Mouse (Mus musculus) layer of hippocampus, adult 9-11 months (tissue): Measurements from ENCODE around the gene Kcnj6.

Source experiments
- DNase-seq: peaks from one replicate; pipeline ENCODE4 v3.0.0; 2022

The Kcnj6 gene

DNA sequence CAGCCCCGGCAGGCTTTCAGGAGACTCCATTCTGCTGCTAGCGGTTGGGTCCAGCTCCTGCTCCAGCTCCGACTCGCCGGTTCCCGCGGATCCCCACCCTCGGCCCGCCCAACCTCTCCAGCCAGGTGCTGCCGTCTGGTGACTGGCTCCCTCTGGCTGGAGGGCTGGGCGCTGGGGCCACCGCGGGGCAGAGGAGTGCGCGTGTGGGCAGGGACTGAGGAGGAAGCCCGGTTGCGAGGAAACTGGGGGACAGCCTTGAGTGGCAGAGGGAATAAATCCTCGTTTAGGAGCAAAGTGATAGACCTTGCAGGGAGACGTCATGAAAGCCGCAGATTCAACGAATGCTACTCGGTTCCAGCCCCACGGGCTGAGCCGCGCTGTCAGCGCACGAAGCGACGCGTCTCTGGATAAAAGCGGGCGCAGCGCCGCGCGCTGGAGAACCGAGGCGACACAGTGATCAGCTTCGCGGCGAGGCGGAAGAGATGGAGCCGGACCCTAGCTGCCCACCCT lies at the start of gene Kcnj6:
Gene Kcnj6, minus strand, starts transcription at position 362 of the 510 bp plus-strand sequence.
- peak; percentile 71 for DNase-seq

DNA sequence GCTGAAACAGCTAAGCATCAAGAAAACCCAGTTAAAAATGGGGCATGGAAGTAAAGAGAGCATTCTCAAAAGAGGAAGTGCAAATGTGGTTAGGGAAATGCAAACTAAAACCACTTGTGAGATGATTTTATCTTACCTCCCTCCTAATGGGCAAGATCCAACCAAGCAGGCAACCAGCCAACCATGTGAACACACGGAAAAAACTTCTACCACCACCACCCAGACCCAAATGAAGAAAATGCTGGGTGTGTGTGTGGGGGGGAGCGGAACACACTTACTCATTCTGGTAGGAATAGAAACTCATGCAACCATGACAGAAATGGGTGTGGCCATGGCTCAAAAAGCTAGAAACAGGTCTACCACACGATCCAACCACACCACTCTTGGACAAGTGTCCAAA lies 12.4 kb upstream of the Kcnj6 start:
- DNase-seq: no peak

DNA sequence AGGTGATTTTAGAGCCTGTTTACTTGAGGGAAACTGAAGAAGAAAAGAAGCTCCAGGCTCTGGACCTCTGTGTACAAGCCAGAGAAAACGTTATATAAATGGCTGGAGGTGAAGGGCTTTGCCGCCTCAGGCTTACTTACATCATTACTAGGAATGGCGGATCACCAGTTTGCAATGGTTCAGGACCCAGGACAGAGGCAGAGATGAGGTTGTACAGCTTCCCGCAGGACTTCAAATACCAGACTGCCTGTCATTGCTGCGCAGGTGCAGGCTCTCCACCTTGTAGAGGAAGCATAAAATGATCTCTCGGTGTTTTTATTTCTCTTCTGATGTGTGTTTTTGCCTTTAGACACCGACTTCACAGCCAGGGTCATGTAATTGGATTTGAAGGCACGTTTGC lies 7.1 kb upstream of the Kcnj6 start:
- DNase-seq: no peak

DNA sequence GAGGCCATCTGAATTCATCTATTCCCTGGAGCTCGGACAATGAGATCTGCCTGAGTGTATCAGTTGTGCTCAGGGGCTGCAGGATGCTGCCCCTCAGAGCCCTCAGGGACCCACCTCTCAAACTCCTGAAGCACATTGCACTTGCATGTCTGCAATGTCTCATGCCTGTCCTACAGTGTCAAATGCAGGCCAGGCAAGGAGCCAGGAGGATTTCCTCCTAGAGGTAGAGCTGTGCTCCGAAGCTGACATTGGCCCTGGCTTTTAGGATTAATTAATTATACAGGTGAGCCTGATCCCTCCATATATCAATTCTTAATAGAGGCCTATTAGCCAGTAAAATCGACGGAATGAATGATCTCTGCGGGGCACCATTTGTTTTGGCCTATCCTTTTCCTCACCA lies 2.0 kb upstream of the Kcnj6 start:
- no peak for DNase-seq

DNA sequence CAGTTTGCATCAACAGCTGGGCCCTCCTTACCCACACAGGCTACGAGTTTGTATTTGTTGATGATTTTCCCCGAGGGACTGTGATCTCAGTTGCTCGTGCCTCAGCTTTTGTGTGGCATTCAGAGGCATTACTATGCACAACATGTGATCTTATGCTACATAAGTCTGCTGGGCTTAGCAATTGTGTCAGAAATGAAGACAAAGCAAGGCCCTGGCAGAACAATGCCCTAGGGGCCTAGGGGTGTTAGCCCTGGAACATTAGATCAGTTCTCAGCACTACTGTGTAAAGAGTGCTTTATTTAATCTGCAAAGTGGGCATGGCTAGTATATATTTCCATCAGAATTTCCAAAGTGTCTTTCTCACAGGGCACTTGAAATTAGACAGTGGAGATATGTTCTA lies 1.5 kb upstream of the Kcnj6 start:
- no peak for DNase-seq

DNA sequence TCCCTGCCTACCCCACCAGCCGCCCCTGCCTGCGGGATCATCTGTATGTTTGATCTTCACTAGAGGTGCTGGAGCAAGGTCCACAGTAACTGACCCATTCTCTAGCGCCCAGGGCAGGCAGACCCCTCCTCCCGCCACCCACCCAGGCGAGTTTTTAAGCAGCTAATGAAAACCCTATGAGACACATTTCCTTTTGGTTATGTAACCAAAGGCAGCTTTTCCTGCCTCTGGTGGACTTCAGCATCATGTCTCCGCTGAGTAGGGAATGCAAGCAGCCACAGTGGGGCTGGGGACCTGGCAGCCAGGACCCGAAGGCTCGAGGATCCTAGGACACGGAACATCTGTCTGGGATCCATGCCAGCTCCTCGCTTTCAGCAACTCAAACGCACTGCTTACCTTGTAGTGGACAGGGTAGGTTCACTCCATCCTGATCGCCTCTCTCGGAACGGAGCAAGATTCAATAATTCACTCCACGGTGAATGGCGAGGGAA lies 665 bp downstream of the Kcnj6 start:
- DNase-seq: no peak

DNA sequence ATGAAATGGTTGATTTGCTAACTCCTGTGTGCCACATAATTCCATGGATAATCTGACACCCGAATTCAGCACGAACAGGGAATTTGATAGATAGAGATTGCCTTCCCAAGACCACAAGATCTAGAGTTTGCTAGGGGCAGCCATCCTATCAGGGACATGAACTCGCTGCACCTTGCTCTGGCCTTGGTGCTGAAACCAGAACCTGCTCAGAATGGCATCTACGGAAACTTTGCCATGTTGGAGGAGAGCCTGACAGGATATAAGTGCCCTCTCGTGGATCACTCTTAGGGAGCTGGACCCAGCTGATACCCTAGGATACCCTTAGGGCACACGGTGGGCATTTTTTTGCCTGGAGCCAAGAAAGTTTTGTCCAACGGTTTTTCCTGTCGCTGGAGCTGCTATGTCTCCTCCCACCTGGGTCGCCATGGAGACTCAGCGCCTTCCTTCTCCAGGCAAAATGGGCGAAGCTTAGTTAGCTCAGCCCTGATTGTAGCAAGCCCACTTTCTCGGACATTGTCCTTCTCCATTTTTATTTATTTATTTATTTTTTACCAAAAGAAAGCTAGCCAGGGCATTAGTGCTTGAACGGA lies 1.9 kb downstream of the Kcnj6 start:
- DNase-seq: no peak

DNA sequence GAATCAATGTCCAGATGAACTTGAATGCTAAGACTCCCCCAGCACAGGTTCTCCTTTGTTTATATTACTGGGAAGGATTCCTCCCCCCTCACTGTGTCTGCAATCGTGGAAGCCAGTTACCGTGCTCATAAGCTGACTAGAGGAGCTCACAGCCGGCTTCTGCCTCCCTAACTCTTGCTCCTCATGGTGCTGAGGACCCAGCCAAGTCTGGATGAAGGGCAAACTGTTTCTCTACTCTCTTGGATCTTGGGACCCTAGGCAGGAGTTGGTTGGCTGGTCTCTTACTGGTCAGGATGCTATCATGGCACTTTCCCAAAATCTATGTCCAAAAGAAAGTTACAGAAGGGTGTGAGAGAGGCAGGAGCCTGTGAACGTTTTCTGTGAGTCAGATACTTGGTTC lies 2.6 kb downstream of the Kcnj6 start:
- DNase-seq: no peak

DNA sequence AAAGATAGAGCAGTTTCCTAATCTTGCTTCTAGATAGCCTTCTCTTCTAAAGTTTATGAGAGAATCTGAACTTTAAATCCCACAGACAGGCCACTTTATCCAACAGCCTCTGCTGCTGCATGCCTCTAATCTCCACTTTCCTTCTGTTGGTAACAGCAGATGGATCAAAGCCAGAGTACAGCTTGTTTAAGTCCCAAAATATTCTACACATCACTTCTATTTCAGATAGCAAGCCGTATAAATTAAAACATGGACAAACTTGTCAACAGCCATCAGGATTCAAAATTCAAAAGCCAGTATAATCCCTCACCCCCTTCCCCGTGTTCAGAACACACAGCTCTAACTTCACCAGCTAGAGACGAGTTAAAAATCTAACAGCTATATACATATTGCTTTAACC lies 3.4 kb downstream of the Kcnj6 start:
- DNase-seq: no peak

DNA sequence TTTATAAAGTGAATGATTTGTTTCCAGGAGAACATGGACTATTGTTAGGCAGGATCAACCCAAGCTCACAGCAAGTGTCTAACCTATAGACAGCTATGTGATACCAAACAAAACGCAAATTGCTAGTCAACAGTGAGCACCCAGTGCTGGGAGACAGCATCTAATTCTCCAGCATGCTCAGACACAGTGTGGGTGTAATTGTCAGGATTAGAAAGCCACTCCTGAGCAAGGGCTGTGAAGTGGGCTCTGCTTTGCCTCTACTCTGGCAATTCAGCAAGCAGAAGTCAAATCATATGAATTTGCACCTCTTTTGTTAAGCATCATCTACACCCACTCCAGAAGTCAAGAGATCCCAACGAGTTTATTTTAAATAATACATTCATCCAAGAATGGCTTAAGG lies 7.4 kb downstream of the Kcnj6 start:
- no peak for DNase-seq

DNA sequence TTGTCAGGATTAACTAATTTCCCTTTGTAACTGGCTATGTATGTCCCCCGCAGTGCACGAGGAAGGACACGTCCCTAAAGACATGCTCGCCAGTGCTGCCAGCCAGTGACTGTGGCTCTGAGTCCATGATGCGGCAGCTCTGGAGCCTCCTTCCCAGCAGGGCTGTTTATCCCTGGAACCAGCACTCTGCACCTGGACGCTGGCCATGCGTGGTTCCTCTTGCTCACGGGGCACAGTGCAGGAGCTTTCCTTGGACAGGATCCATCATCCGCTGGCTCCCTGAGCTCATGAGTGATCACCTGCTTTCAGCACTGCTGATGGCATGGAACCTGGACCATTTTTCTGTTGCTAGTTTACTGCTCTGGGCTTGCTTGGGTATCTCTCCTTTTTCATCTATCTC lies 10.8 kb downstream of the Kcnj6 start:
- peak; percentile 34 for DNase-seq

DNA sequence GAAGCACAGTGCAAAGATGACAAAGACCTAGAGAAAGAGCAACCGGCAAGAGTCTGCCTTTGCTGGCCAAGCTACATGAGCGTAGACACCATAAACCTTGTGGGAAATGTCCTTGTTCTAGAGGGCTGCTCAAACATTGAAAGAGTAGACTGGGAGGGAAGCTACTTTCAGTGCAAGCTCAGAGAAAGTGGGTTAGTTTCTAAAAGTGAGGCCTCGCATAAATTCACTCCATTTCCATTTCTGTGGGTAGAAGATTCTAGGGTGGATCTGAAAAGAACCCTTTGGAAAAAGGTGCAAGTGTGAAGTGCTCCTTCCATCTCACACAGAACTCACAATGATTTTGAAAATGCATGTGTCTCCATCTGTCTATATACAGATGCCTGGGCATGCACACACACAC lies 13.2 kb downstream of the Kcnj6 start:
- DNase-seq: no peak

DNA sequence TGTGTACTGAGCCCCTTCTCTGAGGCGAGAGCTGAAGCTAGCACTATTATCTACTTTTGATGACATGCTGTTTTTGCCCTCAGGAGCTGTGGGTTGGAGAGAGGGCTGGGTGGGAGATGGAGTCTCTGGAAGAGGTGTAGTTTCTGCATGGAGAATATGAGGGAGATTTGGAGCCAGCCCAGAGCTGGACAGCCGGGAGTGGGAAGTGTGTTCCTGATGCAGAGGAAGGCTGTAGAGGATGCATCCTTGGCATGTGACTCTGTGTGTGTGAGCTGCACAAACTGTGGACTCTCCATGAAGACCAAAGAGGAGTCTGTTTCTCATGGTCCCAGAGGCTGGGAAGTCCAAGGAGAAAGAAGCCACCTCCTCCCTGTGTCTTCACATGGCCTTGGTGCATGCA lies 17.1 kb downstream of the Kcnj6 start:
- DNase-seq: no peak

DNA sequence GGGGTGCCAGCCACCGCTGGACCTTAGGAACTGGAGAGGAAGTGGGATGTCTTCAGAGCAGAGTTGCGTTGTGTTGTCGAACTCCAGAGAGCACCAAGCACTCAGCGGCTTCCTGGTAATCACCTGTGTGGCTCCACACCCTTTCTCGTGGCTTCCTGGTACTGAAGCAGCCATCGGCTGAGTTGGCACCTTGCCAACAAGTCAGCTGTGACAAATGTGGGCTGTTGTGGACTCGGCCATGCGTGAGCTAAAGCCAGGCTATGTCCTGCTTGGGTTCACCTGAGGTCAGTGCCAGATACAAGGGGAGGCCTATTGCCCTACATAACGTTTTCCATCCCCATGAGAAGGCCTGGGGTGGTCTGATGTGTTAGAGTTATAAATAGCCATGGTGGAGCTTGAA lies 18.0 kb downstream of the Kcnj6 start:
- DNase-seq: no peak

DNA sequence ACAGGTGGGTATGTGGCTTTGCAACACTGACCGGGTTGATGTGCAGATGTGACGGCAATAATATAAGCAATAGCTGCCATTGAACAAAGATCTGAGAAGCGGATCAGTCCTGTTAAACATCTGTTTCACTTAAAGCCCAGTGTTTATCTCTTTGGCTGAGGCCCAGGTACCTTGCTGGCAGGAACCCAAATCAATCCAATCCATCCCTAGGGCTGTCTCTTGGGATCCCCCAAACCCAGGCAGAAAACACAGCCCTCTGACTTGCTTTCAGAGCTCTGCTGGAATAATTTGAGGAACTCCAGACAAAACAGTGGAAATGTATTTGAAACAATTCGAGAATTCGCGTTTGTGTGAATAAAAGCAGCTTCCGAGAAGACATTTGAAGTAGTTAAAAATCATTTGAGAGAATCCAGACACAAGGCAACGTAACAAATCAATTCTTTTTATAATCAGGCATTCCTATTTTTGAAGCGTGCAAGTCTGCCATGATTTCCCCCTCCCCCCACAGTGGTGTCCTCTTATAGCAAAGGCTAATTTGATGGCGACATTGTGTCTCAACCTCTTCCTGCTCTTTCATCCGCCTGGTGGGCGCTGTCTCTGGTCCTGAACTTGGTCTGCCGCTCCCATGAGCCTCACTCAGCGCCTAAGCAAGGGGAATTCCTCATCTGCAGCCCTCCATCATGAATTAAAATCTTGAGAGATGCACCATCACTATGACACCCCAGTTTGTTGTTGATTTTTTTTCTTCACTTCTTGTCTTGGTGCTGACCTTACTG lies 25.2 kb downstream of the Kcnj6 start:
- no peak for DNase-seq

DNA sequence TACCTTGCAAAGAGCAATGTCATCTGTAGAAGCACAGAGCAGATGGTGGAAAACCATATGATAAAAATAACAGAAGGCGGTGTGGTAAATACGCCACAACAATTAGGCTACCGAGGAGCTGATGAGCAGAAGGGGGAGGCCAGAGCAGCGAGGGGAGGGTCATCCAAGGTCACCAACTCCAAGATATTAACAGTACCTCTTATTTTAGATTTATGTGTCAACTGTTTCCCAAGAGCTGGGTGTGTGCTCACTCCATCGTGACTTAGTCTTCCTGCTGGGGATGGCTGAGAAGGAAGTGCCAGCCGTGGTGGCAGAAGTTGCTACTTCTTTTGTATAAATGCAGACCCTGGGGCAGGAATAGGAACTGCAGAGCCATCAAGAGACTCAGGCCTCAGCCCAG lies 28.6 kb downstream of the Kcnj6 start:
- no peak for DNase-seq

DNA sequence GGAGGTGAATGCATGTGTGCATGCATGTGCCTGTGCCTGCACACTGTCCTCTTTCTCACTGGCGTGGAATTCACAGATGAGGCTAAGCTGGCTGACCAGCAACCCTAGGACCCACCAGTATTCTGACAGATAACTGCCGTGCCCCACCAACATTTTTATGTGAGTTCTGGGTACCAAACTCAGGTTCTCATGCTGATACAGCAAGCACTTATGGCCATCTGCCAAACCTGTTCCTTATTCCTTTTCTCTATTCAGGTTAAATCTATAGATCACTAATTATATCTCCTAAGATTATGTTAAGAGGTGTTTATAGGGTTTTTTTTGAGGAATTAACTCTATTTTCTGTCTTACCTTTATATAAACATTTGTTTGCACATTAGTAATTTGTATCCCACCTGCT lies 29.0 kb downstream of the Kcnj6 start:
- no peak for DNase-seq

DNA sequence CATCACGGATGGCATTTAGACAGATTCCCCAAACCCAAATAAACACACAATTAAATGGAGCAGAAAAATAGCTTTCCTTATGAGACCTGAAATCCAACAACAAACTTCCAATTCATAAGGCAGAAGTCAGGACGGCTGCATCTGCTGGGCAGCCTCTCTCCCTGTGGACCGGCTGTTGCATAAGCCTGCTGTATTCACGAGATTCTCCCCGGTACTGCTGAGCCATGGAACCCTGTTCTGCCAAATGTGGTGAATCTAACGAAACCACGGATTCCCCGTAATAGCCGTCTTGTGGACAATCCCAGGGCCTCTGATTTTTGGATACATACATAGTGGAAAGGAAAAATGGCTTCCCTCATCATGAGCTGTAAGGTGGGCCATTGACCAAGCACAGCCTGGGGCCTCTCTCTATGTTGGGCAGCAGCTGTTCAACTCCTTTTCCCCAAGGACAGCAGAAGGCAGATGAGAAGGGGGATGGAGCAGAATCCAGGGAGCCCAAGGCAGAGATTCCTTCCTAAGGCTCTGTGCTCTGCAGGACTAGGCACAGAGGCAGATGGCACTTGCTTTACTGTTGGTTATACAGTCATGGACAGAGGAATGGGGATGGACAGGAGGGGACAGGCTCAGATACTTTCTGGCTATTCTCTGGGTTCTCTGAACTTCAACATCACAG lies 40.2 kb downstream of the Kcnj6 start:
- DNase-seq: peak; percentile 43

DNA sequence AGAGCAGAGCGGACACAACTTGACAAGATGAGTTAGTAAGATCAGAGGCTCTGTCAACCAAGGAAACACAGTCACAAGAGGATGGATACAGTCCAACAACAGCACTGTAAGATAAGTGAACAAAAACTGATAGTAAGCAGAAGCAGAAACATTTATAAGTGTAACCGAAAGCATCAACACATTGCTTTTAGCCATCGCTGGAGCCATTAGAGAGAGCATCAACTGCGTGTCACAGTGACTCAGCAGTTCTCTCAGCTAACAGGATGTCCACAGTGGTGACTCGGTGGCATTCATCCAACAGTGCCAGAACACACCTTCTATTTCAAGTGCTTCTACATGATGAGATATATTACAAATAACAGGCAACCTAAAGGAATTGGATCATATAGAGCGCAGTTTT lies 41.1 kb downstream of the Kcnj6 start:
- no peak for DNase-seq

DNA sequence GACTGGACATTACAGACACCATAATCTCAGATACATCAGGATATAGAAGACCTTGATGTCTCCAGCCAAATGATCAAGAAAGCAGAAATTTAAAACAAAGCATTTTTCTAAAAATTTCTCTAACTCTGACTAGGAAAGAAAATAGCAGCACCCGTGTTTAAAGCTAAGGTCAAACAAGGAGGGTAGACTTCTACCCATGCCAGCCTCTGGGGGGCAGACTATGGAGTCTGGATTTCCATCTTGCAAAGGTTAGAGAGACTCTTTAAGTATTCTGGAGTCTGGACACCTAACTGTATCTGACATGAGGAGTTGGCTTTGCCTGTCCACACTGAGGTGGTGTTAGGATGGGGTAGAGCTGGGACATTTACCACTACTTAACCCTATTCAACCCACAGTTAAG lies 44.2 kb downstream of the Kcnj6 start:
- DNase-seq: no peak

DNA sequence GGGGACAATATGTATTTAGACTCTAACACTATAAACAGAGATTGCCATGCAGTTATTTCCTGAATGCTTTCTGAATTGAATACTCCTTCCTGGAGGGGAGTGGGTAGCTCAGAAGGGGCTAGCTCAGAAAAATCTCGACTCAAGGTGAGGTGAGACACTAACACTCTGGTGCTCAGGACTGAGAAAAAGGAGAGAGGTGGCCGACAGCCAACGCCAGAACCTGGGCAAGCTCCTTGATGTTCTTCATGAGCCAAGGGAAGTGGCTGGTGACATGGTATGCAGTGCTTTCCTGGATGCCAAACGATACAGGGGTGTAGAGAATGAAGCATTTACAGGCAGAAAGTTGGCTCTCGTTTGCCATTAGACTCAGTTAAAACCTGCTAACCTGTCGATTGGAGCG lies 48.3 kb downstream of the Kcnj6 start:
- DNase-seq: no peak

DNA sequence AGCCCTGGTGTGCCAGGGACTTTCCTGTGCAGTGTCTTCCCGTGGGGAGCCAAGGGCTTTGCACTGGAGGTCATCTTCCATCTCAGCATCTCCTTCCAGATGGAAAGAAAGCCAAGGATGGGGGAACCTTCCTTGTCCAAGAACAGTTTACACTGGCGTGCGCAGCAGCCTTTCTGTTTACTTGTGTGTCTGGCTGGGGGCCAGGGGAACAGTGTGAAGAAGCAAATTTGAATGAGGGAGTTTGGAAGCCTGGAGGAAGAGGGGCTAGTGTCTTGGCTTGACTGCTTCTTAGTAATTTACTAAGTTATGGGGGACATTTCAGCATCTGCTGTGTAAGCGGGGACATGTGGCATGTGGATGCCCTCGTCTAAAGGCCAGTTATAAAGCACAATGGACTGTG lies 50.7 kb downstream of the Kcnj6 start:
- DNase-seq: no peak

DNA sequence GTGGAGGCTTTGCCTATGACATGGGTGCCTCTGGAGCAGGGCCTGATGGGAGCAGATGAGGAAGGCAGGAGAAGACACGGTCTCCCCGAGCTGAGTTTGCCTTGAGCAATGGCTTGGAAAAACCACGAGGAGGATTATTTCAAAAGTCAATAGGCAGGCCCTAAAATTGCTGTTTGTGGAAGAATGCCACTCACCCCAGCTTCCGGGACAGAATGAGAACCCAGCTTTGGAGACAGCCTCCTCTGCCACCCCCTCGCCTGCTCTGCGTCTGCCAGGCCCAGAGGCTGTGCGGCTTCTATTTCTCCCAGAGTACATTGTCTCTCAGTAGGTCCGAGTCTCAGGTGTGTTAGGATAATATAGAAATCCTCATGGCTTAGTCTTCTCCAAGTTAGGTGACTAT lies 64.8 kb downstream of the Kcnj6 start:
- peak; percentile 76 for DNase-seq
